Mouse (Mus musculus): ENCODE results near the gene Rnf4. TPM values are rescaled to one million over a fixed set of nuclear protein-coding genes. Genes with fewer than 3 reads are reported as not detected.
A peak's percentile ranks its signal among the peaks of the same experiment; 100 is the strongest.

The Rnf4 gene
- polyA plus RNA-seq, 1 experiment from 2014 or later = 187 TPM

DNA sequence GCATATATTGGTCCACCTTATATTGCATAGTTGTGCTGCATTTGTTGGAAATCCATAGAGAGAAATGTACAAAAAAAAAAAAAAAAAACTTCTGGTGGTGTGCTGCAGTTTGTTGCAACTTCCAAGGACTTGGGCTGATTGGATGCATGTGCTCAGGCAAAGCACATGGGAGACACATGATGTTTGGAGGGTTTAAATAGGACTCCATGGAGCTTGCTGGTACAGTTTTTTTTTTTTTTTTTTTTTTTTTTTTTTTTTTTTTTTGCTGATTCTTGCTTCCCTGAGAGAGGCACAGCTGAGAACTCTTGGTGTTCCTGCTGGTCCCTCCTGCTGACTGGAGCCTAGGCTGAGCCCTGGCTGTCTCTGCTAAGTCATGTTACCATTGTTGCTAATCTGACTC, 27.0 kb downstream of the Rnf4 start:
- no peaks in the 10 kb centered on the region for H3K4me1 ChIP-seq (ENCODE audit: control insufficient read depth, insufficient read depth, low read length)
- no peak overlapping the region for H3K9ac ChIP-seq (ENCODE audit: low read length)
- H3K36me3 ChIP-seq (ENCODE audit: control insufficient read depth, insufficient read depth, low read length) = peaks cover 2% of the 10 kb centered on the region; the same call in 1 of the 2 replicates
- H3K27ac ChIP-seq (replicated peaks; ENCODE audit: low read depth, low read length) = no peak overlapping the region
- DNase-seq (ENCODE audit: low spot score) (no peak), ATAC-seq (ENCODE audit: insufficient number of reproducible peaks, low FRiP score, low TSS enrichment, low read depth) (no peak)
- no peaks in the 10 kb centered on the region for H3K9me3 ChIP-seq (ENCODE audit: control insufficient read depth, low read length)
- no peak overlapping the region for H3K4me3 ChIP-seq (ENCODE audit: low read depth, low read length)
- H3K4me2 ChIP-seq (ENCODE audit: low read depth, severe bottlenecking) = no peak overlapping the region
- H3K27me3 ChIP-seq (ENCODE audit: control insufficient read depth, insufficient read depth, low read length) = no peaks in the 10 kb centered on the region

GRCm38 (mm10) chr5:34368551-34369290, 32.6 kb downstream of the Rnf4 start:
- 0 out of 2 replicates have a peak, but pooled peaks cover 7% of the 10 kb centered on the region for H3K4me1 ChIP-seq (ENCODE audit: control insufficient read depth, insufficient read depth, low read length)
- H3K4me3 ChIP-seq (ENCODE audit: low read depth, low read length) = peak overlapping the region; percentile 79
- H3K4me2 ChIP-seq (ENCODE audit: low read depth, severe bottlenecking) = peak overlapping the region; percentile 67
- H3K9ac ChIP-seq (ENCODE audit: low read length) = peak overlapping the region; percentile 68
- WGBS = 70% methylated on average over 7 of the region's 7 CpGs
- no peaks in the 10 kb centered on the region for H3K36me3 ChIP-seq (ENCODE audit: control insufficient read depth, insufficient read depth, low read length)
- no peaks in the 10 kb centered on the region for H3K27me3 ChIP-seq (ENCODE audit: control insufficient read depth, insufficient read depth, low read length)
- H3K9me3 ChIP-seq (ENCODE audit: control insufficient read depth, low read length) = no peaks in the 10 kb centered on the region
- H3K27ac ChIP-seq (replicated peaks; ENCODE audit: low read depth, low read length) = no peak overlapping the region; the same call in 1 of the 2 replicates
- ATAC-seq (ENCODE audit: insufficient number of reproducible peaks, low FRiP score, low TSS enrichment, low read depth) = no peak
- DNase-seq (ENCODE audit: low spot score) = no peak

GRCm38 (mm10) chr5:34369341-34370021, 33.4 kb downstream of the Rnf4 start, which contains the start of gene Fam193a:
Gene Fam193a (plus strand): TSS chr5:34369933.
- Histone ChIP-seq H3K27ac (replicated peaks; ENCODE audit: low read depth, low read length) (peak within 1 kb of the TSS; percentile 84), H3K4me1 (ENCODE audit: control insufficient read depth, insufficient read depth, low read length) (0 out of 2 replicates have a peak, but pooled peaks cover 7% of the 10 kb centered on the region), H3K4me3 (ENCODE audit: low read depth, low read length) (peak within 1 kb of the TSS; percentile 79), H3K36me3 (ENCODE audit: control insufficient read depth, insufficient read depth, low read length) (no peaks in the 10 kb centered on the region), H3K9me3 (ENCODE audit: control insufficient read depth, low read length) (no peaks in the 10 kb centered on the region), H3K9ac (ENCODE audit: low read length) (peak within 1 kb of the TSS; percentile 96), H3K27me3 (ENCODE audit: control insufficient read depth, insufficient read depth, low read length) (no peaks in the 10 kb centered on the region), H3K4me2 (ENCODE audit: low read depth, severe bottlenecking) (peak within 1 kb of the TSS; percentile 67)
- peak; percentile 97 for DNase-seq (ENCODE audit: low spot score)
- WGBS = under 1% methylated on average over 52 of the region's 64 CpGs
- peak; percentile 99 for ATAC-seq (ENCODE audit: insufficient number of reproducible peaks, low FRiP score, low TSS enrichment, low read depth)

DNA sequence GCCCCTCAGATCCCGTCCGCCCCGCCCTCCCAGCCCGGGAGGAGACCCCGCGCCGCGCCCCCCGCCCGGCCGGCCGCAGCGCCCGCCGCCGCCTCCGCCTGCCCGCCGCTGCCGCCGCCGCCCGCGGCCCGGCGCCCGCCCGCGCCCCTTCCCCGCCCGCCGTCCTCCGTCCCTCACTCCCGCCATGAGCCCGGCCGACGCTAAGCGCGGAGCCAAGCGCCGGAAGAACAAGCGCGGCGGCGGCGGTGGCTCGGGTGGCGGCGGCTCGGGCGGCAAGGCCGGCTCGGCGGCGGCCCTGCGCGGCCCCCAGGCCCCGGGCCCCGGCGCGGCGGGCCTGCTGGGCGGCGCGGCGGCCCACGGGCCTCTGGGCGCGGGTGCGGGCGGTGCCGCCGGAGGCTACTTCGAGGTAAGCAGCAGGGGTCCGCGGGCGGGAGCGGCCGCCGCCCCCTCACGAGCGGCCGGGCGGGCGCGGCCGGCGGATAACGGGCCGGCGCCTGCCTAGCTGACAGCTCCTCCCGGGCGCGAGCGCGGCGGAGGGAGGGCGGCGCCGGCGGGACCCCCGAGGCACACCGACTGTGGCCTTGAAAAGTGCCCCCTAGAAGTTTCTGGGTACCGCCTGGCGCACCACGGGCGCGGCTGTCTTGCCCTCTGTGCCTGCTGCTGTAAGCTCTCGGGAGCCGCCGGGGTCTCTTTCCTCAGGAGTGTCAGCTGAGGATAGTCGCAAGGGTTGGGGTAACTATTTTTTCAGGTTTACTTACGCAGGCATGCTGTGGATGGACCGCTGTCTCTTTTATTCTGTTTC, 34.1 kb downstream of the Rnf4 start:
- Histone ChIP-seq H3K4me2 (ENCODE audit: low read depth, severe bottlenecking) (peak overlapping the region; percentile 54), H3K36me3 (ENCODE audit: control insufficient read depth, insufficient read depth, low read length) (no peaks in the 10 kb centered on the region), H3K4me1 (ENCODE audit: control insufficient read depth, insufficient read depth, low read length) (0 out of 2 replicates have a peak, but pooled peaks cover 7% of the 10 kb centered on the region), H3K9me3 (ENCODE audit: control insufficient read depth, low read length) (no peaks in the 10 kb centered on the region), H3K9ac (ENCODE audit: low read length) (peak overlapping the region; percentile 96), H3K4me3 (ENCODE audit: low read depth, low read length) (peak overlapping the region; percentile 79), H3K27me3 (ENCODE audit: control insufficient read depth, insufficient read depth, low read length) (no peaks in the 10 kb centered on the region), H3K27ac (replicated peaks; ENCODE audit: low read depth, low read length) (peak overlapping the region; percentile 84)
- ATAC-seq (ENCODE audit: insufficient number of reproducible peaks, low FRiP score, low TSS enrichment, low read depth) (no peak), DNase-seq (ENCODE audit: low spot score) (peak; percentile 54)
- 3% methylated on average over 43 of the region's 114 CpGs for WGBS

GRCm38 (mm10) chr5:34370840-34371239, 34.8 kb downstream of the Rnf4 start:
- H3K36me3 ChIP-seq (ENCODE audit: control insufficient read depth, insufficient read depth, low read length) = no peaks in the 10 kb centered on the region
- 0 out of 2 replicates have a peak, but pooled peaks cover 7% of the 10 kb centered on the region for H3K4me1 ChIP-seq (ENCODE audit: control insufficient read depth, insufficient read depth, low read length)
- no peak overlapping the region for H3K27ac ChIP-seq (replicated peaks; ENCODE audit: low read depth, low read length)
- no peak for ATAC-seq (ENCODE audit: insufficient number of reproducible peaks, low FRiP score, low TSS enrichment, low read depth)
- H3K27me3 ChIP-seq (ENCODE audit: control insufficient read depth, insufficient read depth, low read length) = no peaks in the 10 kb centered on the region
- H3K9ac ChIP-seq (ENCODE audit: low read length) = peak overlapping the region; percentile 96
- H3K9me3 ChIP-seq (ENCODE audit: control insufficient read depth, low read length) = no peaks in the 10 kb centered on the region
- H3K4me3 ChIP-seq (ENCODE audit: low read depth, low read length) = peak overlapping the region; percentile 79
- WGBS = 39% methylated on average over 8 of the region's 8 CpGs
- DNase-seq (ENCODE audit: low spot score) = no peak
- peak overlapping the region; percentile 54 for H3K4me2 ChIP-seq (ENCODE audit: low read depth, severe bottlenecking)

- H3K27me3 ChIP-seq (ENCODE audit: control insufficient read depth, insufficient read depth, low read length) = no peaks in the 10 kb centered on the region
- H3K4me3 ChIP-seq (ENCODE audit: low read depth, low read length) = no peak overlapping the region
- DNase-seq (ENCODE audit: low spot score) (no peak), ATAC-seq (ENCODE audit: insufficient number of reproducible peaks, low FRiP score, low TSS enrichment, low read depth) (no peak)
- no peak overlapping the region for H3K4me2 ChIP-seq (ENCODE audit: low read depth, severe bottlenecking)
- H3K4me1 ChIP-seq (ENCODE audit: control insufficient read depth, insufficient read depth, low read length) = 0 out of 2 replicates have a peak, but pooled peaks cover 7% of the 10 kb centered on the region
- no peaks in the 10 kb centered on the region for H3K36me3 ChIP-seq (ENCODE audit: control insufficient read depth, insufficient read depth, low read length)
- no peaks in the 10 kb centered on the region for H3K9me3 ChIP-seq (ENCODE audit: control insufficient read depth, low read length)
- no peak overlapping the region for H3K9ac ChIP-seq (ENCODE audit: low read length)
- H3K27ac ChIP-seq (replicated peaks; ENCODE audit: low read depth, low read length) = no peak overlapping the region
These were observed 36.1 kb downstream of the Rnf4 start for GRCm38 (mm10) chr5:34372141-34372540.

GRCm38 (mm10) chr5:34372541-34372940, 36.5 kb downstream of the Rnf4 start:
- Histone ChIP-seq H3K9me3 (ENCODE audit: control insufficient read depth, low read length) (no peaks in the 10 kb centered on the region), H3K4me2 (ENCODE audit: low read depth, severe bottlenecking) (no peak overlapping the region), H3K36me3 (ENCODE audit: control insufficient read depth, insufficient read depth, low read length) (no peaks in the 10 kb centered on the region), H3K4me1 (ENCODE audit: control insufficient read depth, insufficient read depth, low read length) (0 out of 2 replicates have a peak, but pooled peaks cover 7% of the 10 kb centered on the region), H3K4me3 (ENCODE audit: low read depth, low read length) (no peak overlapping the region), H3K27me3 (ENCODE audit: control insufficient read depth, insufficient read depth, low read length) (no peaks in the 10 kb centered on the region), H3K9ac (ENCODE audit: low read length) (no peak overlapping the region), H3K27ac (replicated peaks; ENCODE audit: low read depth, low read length) (no peak overlapping the region)
- DNase-seq (ENCODE audit: low spot score) = no peak
- no peak for ATAC-seq (ENCODE audit: insufficient number of reproducible peaks, low FRiP score, low TSS enrichment, low read depth)

DNA sequence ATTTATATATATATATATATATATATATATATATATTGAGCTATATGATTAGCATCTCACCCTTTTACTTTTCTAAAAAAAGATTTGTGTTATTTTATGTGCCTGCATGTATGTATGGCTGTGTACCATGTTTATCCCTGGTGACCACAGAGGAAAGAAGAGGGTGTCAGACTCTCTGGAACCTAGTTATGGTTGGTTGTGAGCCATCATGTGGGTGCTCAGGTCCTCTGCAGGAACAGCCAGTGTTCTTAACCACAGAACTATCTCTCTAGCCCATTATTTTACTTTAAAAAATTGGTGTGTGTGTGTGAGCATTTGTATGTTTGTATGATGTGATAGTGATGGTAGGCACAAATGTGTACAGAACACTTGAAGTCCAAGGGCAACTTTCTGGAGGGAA, 42.7 kb downstream of the Rnf4 start:
- no peaks in the 10 kb centered on the region for H3K9me3 ChIP-seq (ENCODE audit: control insufficient read depth, low read length)
- ATAC-seq (ENCODE audit: insufficient number of reproducible peaks, low FRiP score, low TSS enrichment, low read depth) (no peak), DNase-seq (ENCODE audit: low spot score) (no peak)
- no peaks in the 10 kb centered on the region for H3K27me3 ChIP-seq (ENCODE audit: control insufficient read depth, insufficient read depth, low read length)
- H3K4me1 ChIP-seq (ENCODE audit: control insufficient read depth, insufficient read depth, low read length) = no peaks in the 10 kb centered on the region
- no peak overlapping the region for H3K27ac ChIP-seq (replicated peaks; ENCODE audit: low read depth, low read length)
- no peak overlapping the region for H3K4me2 ChIP-seq (ENCODE audit: low read depth, severe bottlenecking)
- no peak overlapping the region for H3K4me3 ChIP-seq (ENCODE audit: low read depth, low read length)
- H3K36me3 ChIP-seq (ENCODE audit: control insufficient read depth, insufficient read depth, low read length) = no peaks in the 10 kb centered on the region
- no peak overlapping the region for H3K9ac ChIP-seq (ENCODE audit: low read length)
